Mouse (Mus musculus) heart, adult 2 months (tissue): ENCODE measurements around the gene Gpr171. TPM values are rescaled to one million over a fixed set of nuclear protein-coding genes. Genes with fewer than 3 reads are reported as not detected.

Experiments used
- DNase-seq, 2 experiments: peaks; one replicate each; pipeline ENCODE4 v3.0.0; 2021
- H3K27ac ChIP-seq: fragments of 200-600 bp; 2 replicates; pipeline ENCODE4 v1.8.1; 2022
- H3K27me3 ChIP-seq: fragments of 200-500 bp; 2 replicates; pipeline ENCODE4 v1.6.1; 2012; ENCODE audit warnings: mild to moderate bottlenecking, low read length, inconsistent platforms, mixed read lengths; ENCODE audit not compliant: control insufficient read depth, insufficient read depth
- H3K36me3 ChIP-seq: fragments of 200-500 bp; 2 replicates; pipeline ENCODE4 v1.6.1; 2012; ENCODE audit warnings: low read length, inconsistent platforms; ENCODE audit not compliant: control insufficient read depth, insufficient read depth
- H3K4me1 ChIP-seq: fragments of 200-500 bp; 2 replicates; pipeline ENCODE4 v1.6.1; 2011; ENCODE audit warnings: low read length; ENCODE audit not compliant: control insufficient read depth, insufficient read depth
- H3K4me3 ChIP-seq: fragments of 200-600 bp; 2 replicates; pipeline ENCODE4 v1.8.1; 2022
- H3K79me2 ChIP-seq: fragments of 200-500 bp; replicated peaks from 2 replicates; pipeline ENCODE4 v1.6.1; 2012; ENCODE audit warnings: mild to moderate bottlenecking, inconsistent platforms, low read length, moderate library complexity, mixed read lengths; ENCODE audit not compliant: control insufficient read depth, insufficient read depth
- H3K9ac ChIP-seq: fragments of 200-500 bp; 2 replicates; pipeline ENCODE4 v1.6.1; 2012; ENCODE audit warnings: low read depth, mild to moderate bottlenecking, control low read depth, inconsistent platforms, low read length, mixed read lengths
- CTCF ChIP-seq: fragments of 200-600 bp; IDR thresholded peaks from 2 replicates; pipeline ENCODE4 v1.8.1; 2022; ENCODE audit warnings: antibody characterized with exemption, mild to moderate bottlenecking, moderate library complexity
- EP300 ChIP-seq: fragments of 200-500 bp; IDR thresholded peaks from 2 replicates; pipeline ENCODE4 v1.6.1; 2011; ENCODE audit warnings: low read depth, low read length, control low read depth; ENCODE audit not compliant: insufficient read depth
- POLR2A ChIP-seq: fragments of 200-500 bp; IDR thresholded peaks from 2 replicates; pipeline ENCODE4 v1.6.1; 2011; ENCODE audit warnings: mild to moderate bottlenecking, low read depth, low read length, control low read depth; ENCODE audit not compliant: insufficient read depth
- WGBS: fragments of 180-500 bp; shearing (Covaris S2); methylation state at CpG from one replicate; pipeline ENCODE4 v1.1.7; 2018; 5-methylcytosine and 5-hydroxymethylcytosine counted together
- intact Hi-C: fragments of 180-260 bp; cut with DNase I; formaldehyde crosslinking; loops from one replicate; pipeline ENCODE4 v1.15.1; 2025
- polyA plus RNA-seq: library from polyadenylated mRNA; depleted of rRNA; stranded (reverse); fragments of >200 nt; gene quantifications from 2 replicates; pipeline ENCODE4 v1.2.3, GENCODE M21; 2012; rRNA removed
- total RNA-seq, 2 experiments: library from RNA; stranded (reverse); gene quantifications; 2 replicates each; pipeline ENCODE4 v1.2.3; 2021

Gpr171 gene
- total and polyA plus RNA-seq, 3 experiments = 0.23 to 0.31 (median 0.30) TPM

GRCm38 (mm10) chr3:59065937-59066336 lies 35.7 kb downstream of the Gpr171 start:
- no peak overlapping the region for H3K4me3 ChIP-seq
- H3K4me1 ChIP-seq = peaks cover 1% of the 10 kb centered on the region; the same call in 1 of the 2 replicates
- no peak for TF ChIP-seq CTCF
- TF ChIP-seq POLR2A = no peak
- no peak for TF ChIP-seq EP300
- 78% methylated on average over 3 of the region's 3 CpGs for WGBS
- intact Hi-C loops = no loop called here
- H3K9ac ChIP-seq = no peak overlapping the region
- H3K27ac ChIP-seq = no peak overlapping the region
- no peaks in the 10 kb centered on the region for H3K27me3 ChIP-seq
- no peaks in the 10 kb centered on the region for H3K79me2 ChIP-seq
- no peaks in the 10 kb centered on the region for H3K36me3 ChIP-seq
- no peak for DNase-seq

- no peak for TF ChIP-seq POLR2A
- TF ChIP-seq CTCF = no peak
- TF ChIP-seq EP300 = no peak
Observed at GRCm38 (mm10) chr3:59063431-59063830, 38.2 kb downstream of the Gpr171 start.

GRCm38 (mm10) chr3:59062141-59062540 lies 39.5 kb downstream of the Gpr171 start:
- Histone ChIP-seq H3K27me3 (no peaks in the 10 kb centered on the region), H3K9ac (no peak overlapping the region), H3K27ac (no peak overlapping the region), H3K79me2 (no peaks in the 10 kb centered on the region), H3K4me3 (no peak overlapping the region), H3K4me1 (peaks cover 1% of the 10 kb centered on the region), H3K36me3 (no peaks in the 10 kb centered on the region)
- TF ChIP-seq CTCF (no peak), EP300 (no peak), POLR2A (no peak)
- DNase-seq = no peak
- intact Hi-C loops = no loop called here
- WGBS = 74% methylated on average over 5 of the region's 5 CpGs

More at GRCm38 (mm10) chr3:59063431-59063830, 38.2 kb downstream of the Gpr171 start:
- DNase-seq = no peak
- H3K27ac ChIP-seq = no peak overlapping the region
- H3K36me3 ChIP-seq = no peaks in the 10 kb centered on the region
- 83% methylated on average over 4 of the region's 4 CpGs for WGBS
- no peaks in the 10 kb centered on the region for H3K27me3 ChIP-seq
- H3K4me3 ChIP-seq = no peak overlapping the region
- no peaks in the 10 kb centered on the region for H3K79me2 ChIP-seq
- H3K9ac ChIP-seq = no peak overlapping the region
- H3K4me1 ChIP-seq = peaks cover 1% of the 10 kb centered on the region
- intact Hi-C loops = no loop called here

- H3K4me1 ChIP-seq = no peaks in the 10 kb centered on the region; the same call in 1 of the 2 replicates
- no peak for DNase-seq
- H3K9ac ChIP-seq = no peak overlapping the region
- H3K79me2 ChIP-seq = no peaks in the 10 kb centered on the region
- WGBS = 67% methylated on average over 7 of the region's 7 CpGs
- intact Hi-C loops = no loop called here
- no peaks in the 10 kb centered on the region for H3K36me3 ChIP-seq
- no peak overlapping the region for H3K27ac ChIP-seq
- H3K27me3 ChIP-seq = no peaks in the 10 kb centered on the region
- no peak overlapping the region for H3K4me3 ChIP-seq
- TF ChIP-seq EP300 (no peak), CTCF (no peak), POLR2A (no peak)
Observed at GRCm38 (mm10) chr3:59060131-59060530, 41.5 kb downstream of the Gpr171 start.

GRCm38 (mm10) chr3:59059022-59059541 lies 42.5 kb downstream of the Gpr171 start:
- Histone ChIP-seq H3K79me2 (no peaks in the 10 kb centered on the region), H3K27me3 (no peaks in the 10 kb centered on the region), H3K27ac (no peak overlapping the region), H3K4me3 (no peak overlapping the region), H3K4me1 (no peaks in the 10 kb centered on the region; the same call in 1 of the 2 replicates), H3K36me3 (no peaks in the 10 kb centered on the region), H3K9ac (no peak overlapping the region)
- intact Hi-C loops = loop anchor here (1.0 to 5.0 kb wide), 3 partner anchors 57 to 402 kb away; no protein-coding TSS in a partner anchor
- peak; percentile 25 to 38 for DNase-seq
- WGBS = 2% methylated on average over 7 of the region's 7 CpGs
- TF ChIP-seq POLR2A (no peak), CTCF (peak; percentile 85), EP300 (0 out of 2 replicates have a peak, but pooled peaks have one; percentile 29)

- Histone ChIP-seq H3K4me1 (no peaks in the 10 kb centered on the region; the same call in 1 of the 2 replicates), H3K27me3 (no peaks in the 10 kb centered on the region), H3K79me2 (no peaks in the 10 kb centered on the region), H3K27ac (no peak overlapping the region), H3K4me3 (no peak overlapping the region), H3K36me3 (no peaks in the 10 kb centered on the region), H3K9ac (no peak overlapping the region)
- TF ChIP-seq EP300 (no peak), CTCF (no peak), POLR2A (no peak)
- intact Hi-C loops = loop anchor here (5.0 kb wide), 2 partner anchors 53 to 398 kb away; no protein-coding TSS in a partner anchor
- WGBS = 61% methylated on average over 17 of the region's 17 CpGs
- DNase-seq = peak in 1 of 2 experiments; percentile 20
Observed at GRCm38 (mm10) chr3:59054834-59055535, 46.6 kb downstream of the Gpr171 start.

Other genes starting within 250 kb of the Gpr171 start
- gene Clrn1, start 216.5 kb downstream of the Gpr171 start, total RNA-seq = not detected
- not detected in 2 replicates for gene Clrn1, start 216.5 kb downstream of the Gpr171 start, polyA plus RNA-seq
- gene Med12l, start 96.0 kb downstream of the Gpr171 start, total RNA-seq = 1 to 10 TPM; 6.9 to 8.2 TPM
- 2.5 and 3.7 TPM in 2 replicates for gene Med12l, start 96.0 kb downstream of the Gpr171 start, polyA plus RNA-seq
- 1 to 10 TPM; 4.3 to 4.4 TPM for gene P2ry14, start 51.8 kb upstream of the Gpr171 start, total RNA-seq
- gene P2ry14, start 51.8 kb upstream of the Gpr171 start, polyA plus RNA-seq = 3.4 and 6.7 TPM in 2 replicates
- gene Gpr87, start 93.3 kb upstream of the Gpr171 start, total RNA-seq = not detected
- gene Gpr87, start 93.3 kb upstream of the Gpr171 start, polyA plus RNA-seq = not detected in 2 replicates
- gene P2ry13, start 109.1 kb upstream of the Gpr171 start, total RNA-seq = under 1 TPM; 0.39 to 0.97 TPM
- gene P2ry13, start 109.1 kb upstream of the Gpr171 start, polyA plus RNA-seq = 0.92 and 1.6 TPM in 2 replicates
- 1 to 10 TPM; 2.0 to 6.4 TPM for gene P2ry12, start 161.1 kb upstream of the Gpr171 start, total RNA-seq
- 4.1 and 5.2 TPM in 2 replicates for gene P2ry12, start 161.1 kb upstream of the Gpr171 start, polyA plus RNA-seq
- gene Igsf10, start 242.6 kb upstream of the Gpr171 start, total RNA-seq = 1 to 10 TPM; 1.2 to 2.4 TPM
- gene Igsf10, start 242.6 kb upstream of the Gpr171 start, polyA plus RNA-seq = 0.68 and 1.3 TPM in 2 replicates